Mouse (Mus musculus) gastrocnemius, adult 2 months (tissue): ENCODE measurements around the gene Kansl2. TPM values are rescaled to one million over a fixed set of nuclear protein-coding genes. Genes with fewer than 3 reads are reported as not detected.

Experiments used
- DNase-seq: peaks from one replicate; pipeline ENCODE4 v3.0.0; 2022
- H3K27ac ChIP-seq: fragments of 200-600 bp; 2 replicates; pipeline ENCODE4 v1.8.1; 2022; ENCODE audit warnings: mild to moderate bottlenecking
- H3K4me3 ChIP-seq: fragments of 200-600 bp; 2 replicates; pipeline ENCODE4 v1.8.1; 2022; ENCODE audit warnings: mild to moderate bottlenecking, moderate library complexity
- CTCF ChIP-seq: fragments of 200-600 bp; IDR thresholded peaks from 2 replicates; pipeline ENCODE4 v1.8.1; 2022; ENCODE audit warnings: antibody characterized with exemption, mild to moderate bottlenecking, moderate library complexity
- intact Hi-C: fragments of 180-260 bp; cut with DNase I; formaldehyde crosslinking; loops from one replicate; pipeline ENCODE4 v1.15.1; 2025
- total RNA-seq, 2 experiments: library from RNA; stranded (reverse); gene quantifications; 2 replicates each; pipeline ENCODE4 v1.2.3; 2021

Gene Kansl2
- total RNA-seq, 2 experiments from 2014 or later, result 64.7 to 66.3 TPM

- intact Hi-C loops, result loop anchor here (5.0 kb wide), 2 partner anchors 35 to 55 kb away; partner anchors contain the start of gene Kansl2
- H3K4me3 ChIP-seq, result peak overlapping the region; percentile 84
- peak overlapping the region; percentile 98 for H3K27ac ChIP-seq
- peak; percentile 57 for TF ChIP-seq CTCF
- peak; percentile 100 for DNase-seq
Measured at GRCm38 (mm10) chr15:98567278-98568134, 33.4 kb upstream of the Kansl2 start.

- no peak for DNase-seq
- TF ChIP-seq CTCF, result no peak
- H3K27ac ChIP-seq, result peak overlapping the region; percentile 98
- peak overlapping the region; percentile 84 for H3K4me3 ChIP-seq
- intact Hi-C loops, result loop anchor here (5.0 kb wide), 2 partner anchors 35 to 55 kb away; partner anchors contain the start of gene Kansl2
Measured at GRCm38 (mm10) chr15:98566973-98567277, 32.9 kb upstream of the Kansl2 start.

- DNase-seq, result no peak
- Histone ChIP-seq H3K4me3 (no peak overlapping the region), H3K27ac (no peak overlapping the region)
- intact Hi-C loops, result no loop called here
- no peak for TF ChIP-seq CTCF
Measured at GRCm38 (mm10) chr15:98557186-98557585, 23.1 kb upstream of the Kansl2 start.

- no peak for TF ChIP-seq CTCF
- no peak overlapping the region for H3K4me3 ChIP-seq
- H3K27ac ChIP-seq, result peak overlapping the region; percentile 52
- intact Hi-C loops, result no loop called here
- peak; percentile 75 for DNase-seq
Measured at GRCm38 (mm10) chr15:98555881-98556280, 21.8 kb upstream of the Kansl2 start.

- H3K27ac ChIP-seq, result no peak overlapping the region
- DNase-seq, result no peak
- TF ChIP-seq CTCF, result no peak
- intact Hi-C loops, result loop anchor here (1.0 kb wide), 1 partner anchor 11 kb away; no protein-coding TSS in a partner anchor
- no peak overlapping the region for H3K4me3 ChIP-seq
Measured at GRCm38 (mm10) chr15:98552758-98553157, 18.7 kb upstream of the Kansl2 start.

GRCm38 (mm10) chr15:98546843-98547242 is 12.8 kb upstream of the Kansl2 start:
- no peak overlapping the region for H3K4me3 ChIP-seq
- H3K27ac ChIP-seq, result no peak overlapping the region
- intact Hi-C loops, result no loop called here
- DNase-seq, result no peak
- TF ChIP-seq CTCF, result no peak

- no peak for TF ChIP-seq CTCF
Measured at GRCm38 (mm10) chr15:98545151-98545550, 11.1 kb upstream of the Kansl2 start.

GRCm38 (mm10) chr15:98543341-98543740 is 9.3 kb upstream of the Kansl2 start:
- Histone ChIP-seq H3K27ac (peak overlapping the region; percentile 87), H3K4me3 (no peak overlapping the region)
- intact Hi-C loops, result no loop called here
- DNase-seq, result peak; percentile 43
- no peak for TF ChIP-seq CTCF

More at GRCm38 (mm10) chr15:98545151-98545550, 11.1 kb upstream of the Kansl2 start:
- no peak overlapping the region for H3K4me3 ChIP-seq
- intact Hi-C loops, result no loop called here
- no peak for DNase-seq
- peak overlapping the region; percentile 87; the same call in 1 of the 2 replicates for H3K27ac ChIP-seq

- intact Hi-C loops, result no loop called here
- DNase-seq, result no peak
- peak overlapping the region; percentile 87 for H3K27ac ChIP-seq
- H3K4me3 ChIP-seq, result no peak overlapping the region
- TF ChIP-seq CTCF, result no peak
Measured at GRCm38 (mm10) chr15:98541064-98541463, 7.0 kb upstream of the Kansl2 start.

- no peak for DNase-seq
- intact Hi-C loops, result no loop called here
- Histone ChIP-seq H3K4me3 (no peak overlapping the region), H3K27ac (peak overlapping the region; percentile 98)
- no peak for TF ChIP-seq CTCF
Measured at GRCm38 (mm10) chr15:98537923-98538322, 3.9 kb upstream of the Kansl2 start.

- peak; percentile 30 for DNase-seq
- Histone ChIP-seq H3K4me3 (no peak overlapping the region), H3K27ac (peak overlapping the region; percentile 98)
- intact Hi-C loops, result no loop called here
- TF ChIP-seq CTCF, result no peak
Measured at GRCm38 (mm10) chr15:98536828-98537510, 2.9 kb upstream of the Kansl2 start.

- Histone ChIP-seq H3K4me3 (no peak overlapping the region), H3K27ac (peak overlapping the region; percentile 98)
- intact Hi-C loops, result no loop called here
- TF ChIP-seq CTCF, result no peak
- DNase-seq, result no peak
Measured at GRCm38 (mm10) chr15:98535921-98536320, 1.9 kb upstream of the Kansl2 start.

GRCm38 (mm10) chr15:98533035-98533531 is 981 bp downstream of the Kansl2 start:
- intact Hi-C loops, result loop anchor here (5.0 kb wide), 1 partner anchor 34 kb away; no protein-coding TSS in a partner anchor
- peak overlapping the region; percentile 73 for H3K4me3 ChIP-seq
- peak overlapping the region; percentile 98 for H3K27ac ChIP-seq
- TF ChIP-seq CTCF, result no peak
- DNase-seq, result no peak
